Mouse (Mus musculus): Measurements from ENCODE around the gene Lcn6.
"Not testable (repeated sequence)": the region's sequence is repeated elsewhere in the genome, so short reads cannot be mapped to it uniquely, and the experiment has no call there.

Lcn6 gene

GRCm38 (mm10) chr2:25676486-25676885 is at the start of gene Lcn6:
Gene Lcn6 (plus strand): TSS chr2:25676786.
- no peak for DNase-seq (ENCODE audit: low read depth, low spot score)

- no peak for DNase-seq (ENCODE audit: low read depth, low spot score)
Observed at GRCm38 (mm10) chr2:25627811-25628210, 48.8 kb upstream of the Lcn6 start, which contains the start of gene Fcna. Gene Fcna (minus strand): TSS chr2:25628030.

- no peak for DNase-seq (ENCODE audit: low read depth, low spot score)
Observed at GRCm38 (mm10) chr2:25628738-25629137, 47.8 kb upstream of the Lcn6 start.

GRCm38 (mm10) chr2:25633616-25634015 is 43.0 kb upstream of the Lcn6 start:
- DNase-seq (ENCODE audit: low read depth, low spot score), result no peak

- DNase-seq (ENCODE audit: low read depth, low spot score), result no peak
Observed at GRCm38 (mm10) chr2:25634046-25634445, 42.5 kb upstream of the Lcn6 start.

GRCm38 (mm10) chr2:25639890-25640289 is 36.7 kb upstream of the Lcn6 start:
- peak; percentile 18 for DNase-seq (ENCODE audit: low read depth, low spot score)

- DNase-seq (ENCODE audit: low read depth, low spot score), result no peak
Observed at GRCm38 (mm10) chr2:25652902-25653301, 23.7 kb upstream of the Lcn6 start, which contains the start of gene Lcn8. Gene Lcn8 (plus strand): TSS chr2:25653120.

GRCm38 (mm10) chr2:25654502-25654901 is 22.1 kb upstream of the Lcn6 start:
- no peak for DNase-seq (ENCODE audit: low read depth, low spot score)

GRCm38 (mm10) chr2:25656691-25657090 is 19.9 kb upstream of the Lcn6 start:
- no peak for DNase-seq (ENCODE audit: low read depth, low spot score)

GRCm38 (mm10) chr2:25657246-25657645 is 19.3 kb upstream of the Lcn6 start:
- no peak for DNase-seq (ENCODE audit: low read depth, low spot score)

- no peak for DNase-seq (ENCODE audit: low read depth, low spot score)
Observed at GRCm38 (mm10) chr2:25657652-25658051, 18.9 kb upstream of the Lcn6 start, which contains the start of gene Lcn5. Gene Lcn5 (plus strand): TSS chr2:25657952.

GRCm38 (mm10) chr2:25660279-25660678 is 16.3 kb upstream of the Lcn6 start:
- no peak for DNase-seq (ENCODE audit: low read depth, low spot score)

- no peak for DNase-seq (ENCODE audit: low read depth, low spot score)
Observed at GRCm38 (mm10) chr2:25661245-25661970, 15.2 kb upstream of the Lcn6 start.

- no peak for DNase-seq (ENCODE audit: low read depth, low spot score)
Observed at GRCm38 (mm10) chr2:25663511-25663910, 13.1 kb upstream of the Lcn6 start.

GRCm38 (mm10) chr2:25664125-25664524 is 12.5 kb upstream of the Lcn6 start:
- DNase-seq (ENCODE audit: low read depth, low spot score), result no peak

GRCm38 (mm10) chr2:25666516-25666915 is 10.1 kb upstream of the Lcn6 start:
- DNase-seq (ENCODE audit: low read depth, low spot score), result no peak

- DNase-seq (ENCODE audit: low read depth, low spot score), result no peak
Observed at GRCm38 (mm10) chr2:25679559-25679958, 3.0 kb downstream of the Lcn6 start.

- DNase-seq (ENCODE audit: low read depth, low spot score), result no peak
Observed at GRCm38 (mm10) chr2:25682426-25682825, 5.8 kb downstream of the Lcn6 start, which contains the start of gene Lcn10. Gene Lcn10 (plus strand): TSS chr2:25682726.

GRCm38 (mm10) chr2:25686941-25687340 is 10.4 kb downstream of the Lcn6 start:
- DNase-seq (ENCODE audit: low read depth, low spot score), result no peak

GRCm38 (mm10) chr2:25694605-25695004 is 18.0 kb downstream of the Lcn6 start:
- peak; percentile 54 for DNase-seq (ENCODE audit: low read depth, low spot score)

GRCm38 (mm10) chr2:25696951-25697350 is 20.4 kb downstream of the Lcn6 start:
- DNase-seq (ENCODE audit: low read depth, low spot score), result no peak

- DNase-seq (ENCODE audit: low read depth, low spot score), result no peak
Observed at GRCm38 (mm10) chr2:25698696-25699095, 22.1 kb downstream of the Lcn6 start.

- not testable (repeated sequence) for DNase-seq (ENCODE audit: low read depth, low spot score)
Observed at GRCm38 (mm10) chr2:25699743-25700142, 23.2 kb downstream of the Lcn6 start, which contains the start of gene Obp2a. Gene Obp2a (plus strand): TSS chr2:25700043.

Measured in WW6 (cell line).